Mouse (Mus musculus): ENCODE measurements around the gene Tap1.

DNA sequence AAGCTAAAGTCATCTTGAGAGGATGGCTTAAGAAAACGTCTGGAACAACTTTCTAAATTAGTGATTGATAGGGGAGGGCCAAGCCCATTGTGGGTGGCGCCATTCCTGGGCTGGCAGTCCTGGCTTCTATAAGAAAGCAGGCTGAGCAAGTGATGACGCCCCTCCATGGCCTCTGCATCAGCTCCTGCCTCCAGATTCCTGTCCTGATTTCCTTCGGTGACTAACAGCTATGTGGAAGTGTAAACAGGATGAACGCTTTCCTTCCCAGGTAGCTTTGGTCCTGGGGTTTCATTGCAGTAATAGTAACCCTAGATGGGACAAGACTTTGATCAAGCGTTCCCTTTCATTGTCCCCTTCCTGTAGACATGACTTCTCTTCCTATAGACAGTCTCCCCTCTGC is 8.3 kb upstream of the Tap1 start:
- TF ChIP-seq CTCF (IDR thresholded peaks at IDR 0.05; ENCODE audit: low read depth, low read length) = no peak
- no peak for TF ChIP-seq GATA1 (IDR thresholded peaks at IDR 0.05; ENCODE audit: borderline replicate concordance, low read length)
